Mouse (Mus musculus) thymus, adult 18-20 months (tissue): ENCODE measurements around the gene Dnajb4.
"Not testable (repeated sequence)": the region's sequence is repeated elsewhere in the genome, so short reads cannot be mapped to it uniquely, and the experiment has no call there.

Source experiments
- DNase-seq, 2 experiments: peaks; one replicate each; pipeline ENCODE4 v3.0.0; 2022; ENCODE audit warnings: mixed read lengths in 2 of 2

Dnajb4 gene

DNA sequence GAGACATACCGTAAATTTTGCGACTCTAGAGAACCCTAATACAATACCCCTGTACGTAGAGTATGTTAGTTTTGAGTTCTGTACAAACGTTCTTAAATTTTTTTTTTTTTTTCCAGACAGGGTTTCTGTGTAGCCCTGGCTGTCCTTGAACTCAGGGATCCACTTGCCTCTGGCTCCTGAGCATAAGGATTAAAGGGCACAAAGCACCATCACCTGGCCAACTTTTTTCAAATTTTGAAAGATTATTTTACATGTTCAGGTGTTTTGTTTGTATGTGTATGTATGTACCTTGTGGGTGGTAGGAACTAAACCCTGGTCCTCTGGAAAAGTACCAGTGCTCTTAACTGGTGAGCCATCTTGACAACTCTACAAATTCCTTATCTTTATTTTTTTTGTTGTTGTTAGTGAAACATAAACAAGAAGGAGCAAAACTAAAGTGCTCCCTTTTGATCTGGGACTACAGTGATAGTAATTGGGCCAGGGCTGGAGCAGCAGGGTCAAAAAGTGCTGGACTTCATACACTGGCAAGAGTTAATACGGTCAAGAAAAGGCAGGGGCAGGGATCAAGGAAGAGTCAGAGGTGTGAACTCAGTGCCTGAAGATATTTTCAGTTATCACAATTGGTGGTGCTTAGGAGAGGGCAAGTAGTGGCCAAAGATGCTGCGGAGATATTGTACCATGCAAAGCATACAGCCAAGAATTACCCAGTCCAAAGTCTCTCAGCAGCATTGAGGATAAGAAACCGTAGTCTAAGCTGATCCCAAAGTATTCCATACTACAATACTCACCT lies 1.8 kb downstream of the Dnajb4 start:
- DNase-seq, result no peak

GRCm38 (mm10) chr3:152207156-152207555 lies 2.9 kb downstream of the Dnajb4 start:
- no peak for DNase-seq

- peak in 1 of 2 experiments; percentile 44 for DNase-seq
These were observed 5.5 kb downstream of the Dnajb4 start for GRCm38 (mm10) chr3:152204577-152204976.

DNA sequence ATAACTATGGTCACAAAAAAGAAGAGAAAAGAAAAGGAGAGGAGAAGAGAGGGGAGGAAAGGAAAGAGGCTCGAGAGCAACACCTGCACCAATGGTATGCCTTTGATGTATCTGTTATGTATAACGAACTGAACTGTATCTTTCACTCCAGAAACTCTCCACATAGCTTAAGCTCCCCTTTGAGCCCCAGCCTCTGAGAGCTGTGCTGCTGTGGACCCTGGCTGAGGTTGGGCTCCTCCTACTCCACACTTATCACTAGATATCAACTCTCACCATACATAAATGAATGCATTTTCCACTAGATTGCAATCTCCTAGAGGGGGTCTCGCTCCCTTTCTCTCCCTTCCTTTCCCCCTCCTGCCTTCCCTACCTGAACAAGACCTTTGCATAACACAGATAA lies 6.1 kb downstream of the Dnajb4 start:
- DNase-seq, result peak; percentile 54 to 75

DNA sequence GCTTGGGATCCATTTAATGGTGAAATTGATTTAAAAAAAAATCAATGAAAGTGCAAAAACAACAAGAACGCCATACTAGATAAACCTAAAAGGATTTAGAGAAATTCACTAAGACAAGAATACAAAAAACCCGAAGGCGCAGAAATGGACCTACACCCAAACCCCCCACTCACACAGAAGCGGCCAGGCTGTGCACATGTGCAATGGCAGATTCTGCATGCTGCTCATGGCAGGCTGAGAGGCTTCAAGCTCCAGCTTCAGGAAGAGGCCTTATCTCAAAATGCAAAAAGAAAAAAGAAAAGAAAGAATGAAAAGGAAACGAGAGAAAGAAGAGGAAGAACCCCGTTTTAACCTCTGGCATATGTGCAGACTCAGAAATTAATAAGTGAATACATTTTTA lies 6.7 kb downstream of the Dnajb4 start:
- peak; percentile 13 to 31 for DNase-seq

DNA sequence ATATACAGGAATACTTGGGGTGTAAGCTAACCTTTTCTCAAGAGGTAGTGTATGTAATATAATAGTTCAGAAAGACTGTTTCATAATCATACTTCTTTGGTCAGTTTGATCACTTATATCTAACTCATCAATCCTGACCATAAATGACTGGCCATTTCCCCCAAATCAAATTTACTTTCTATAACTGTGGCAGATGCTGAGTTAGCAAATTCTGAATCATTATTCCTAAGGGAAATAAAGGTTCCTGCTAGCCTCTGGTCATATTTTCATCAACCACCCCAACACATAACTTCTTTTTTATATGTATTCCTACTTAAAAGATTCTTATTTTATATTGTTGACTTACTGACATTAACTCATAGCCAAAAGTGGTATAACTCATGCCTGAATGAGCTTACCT lies 7.2 kb downstream of the Dnajb4 start:
- no peak for DNase-seq

DNA sequence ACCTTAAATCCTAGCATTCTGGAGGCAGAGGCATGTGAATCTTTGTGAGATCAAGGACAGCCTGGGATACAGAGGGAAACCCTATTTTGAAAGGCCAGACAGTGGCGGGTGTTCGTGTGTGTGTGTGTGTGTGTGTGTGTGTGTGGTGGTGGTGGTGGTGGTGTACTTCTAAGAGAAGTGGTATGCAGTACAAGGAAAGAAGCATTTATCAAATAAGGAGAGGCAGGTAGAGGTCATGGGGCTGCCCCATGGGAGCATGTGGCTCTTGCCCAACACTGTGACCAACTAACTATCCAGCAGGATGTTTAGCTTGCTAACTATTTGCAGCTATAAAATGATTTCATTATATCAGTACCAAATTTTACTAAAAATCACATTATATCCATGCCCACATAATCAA lies 8.5 kb downstream of the Dnajb4 start:
- DNase-seq, result no peak

DNA sequence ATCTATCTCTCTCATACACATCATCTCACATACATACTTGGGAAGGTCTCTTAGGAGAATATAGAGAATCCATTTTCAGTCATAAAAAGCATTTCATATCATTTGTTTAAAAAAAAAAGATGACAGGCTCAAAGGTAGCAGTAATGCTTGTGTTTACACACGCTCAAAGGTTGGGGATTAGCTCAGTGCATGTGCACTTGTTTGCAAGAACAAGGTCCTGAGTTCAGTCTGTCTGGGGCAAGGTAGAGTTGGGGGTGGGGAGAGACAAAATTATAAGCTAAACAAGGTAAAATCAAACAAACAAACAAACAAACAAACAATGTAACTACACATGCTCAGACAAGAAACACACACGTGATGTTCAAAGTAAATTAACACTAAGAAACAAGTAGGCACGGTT lies 8.9 kb downstream of the Dnajb4 start:
- no peak for DNase-seq

DNA sequence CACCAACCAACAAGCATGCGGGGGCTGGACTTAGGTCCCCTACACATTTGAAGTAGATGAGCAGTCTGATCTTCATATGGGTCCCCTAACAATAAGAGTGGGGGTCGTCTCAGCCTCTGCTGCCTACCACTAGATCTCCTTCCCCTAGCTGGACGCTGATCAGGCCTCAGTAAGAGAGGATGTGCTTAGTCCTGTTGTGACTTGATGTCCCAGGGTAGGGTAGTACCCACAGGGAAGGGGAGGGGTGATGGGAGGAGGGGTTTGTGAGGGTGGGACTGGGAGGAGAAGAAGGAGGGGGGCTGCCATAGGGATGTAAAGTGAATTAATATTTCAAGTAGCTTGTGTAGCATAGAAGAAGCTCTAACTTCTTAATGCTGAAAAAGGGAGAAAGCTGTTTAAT lies 11.0 kb downstream of the Dnajb4 start:
- no peak for DNase-seq

GRCm38 (mm10) chr3:152197246-152197645 lies 12.9 kb downstream of the Dnajb4 start:
- DNase-seq, result not testable (repeated sequence)

DNA sequence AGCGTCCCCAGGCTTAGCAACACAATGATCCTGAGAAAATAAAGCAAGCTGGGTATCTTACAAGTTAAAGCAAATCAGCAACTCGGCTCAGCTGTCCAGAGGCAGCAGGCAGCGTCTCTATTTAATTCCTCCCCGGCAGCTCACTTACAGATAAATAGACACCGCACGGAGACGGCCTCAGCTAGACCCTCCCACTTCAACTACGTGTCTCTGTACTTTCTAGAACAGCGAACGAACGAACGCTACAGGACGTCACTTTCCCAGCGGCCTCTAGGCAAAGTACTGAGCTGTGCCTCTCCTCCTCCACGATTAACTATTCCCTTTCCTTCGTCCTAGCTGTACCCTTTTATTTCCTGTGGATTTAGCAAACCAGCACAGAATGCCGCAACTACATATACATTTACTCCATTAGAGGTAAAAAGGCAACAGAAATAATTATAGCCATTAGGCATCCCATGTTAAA lies 16.4 kb downstream of the Dnajb4 start:
- DNase-seq, result peak; percentile 74 to 86

DNA sequence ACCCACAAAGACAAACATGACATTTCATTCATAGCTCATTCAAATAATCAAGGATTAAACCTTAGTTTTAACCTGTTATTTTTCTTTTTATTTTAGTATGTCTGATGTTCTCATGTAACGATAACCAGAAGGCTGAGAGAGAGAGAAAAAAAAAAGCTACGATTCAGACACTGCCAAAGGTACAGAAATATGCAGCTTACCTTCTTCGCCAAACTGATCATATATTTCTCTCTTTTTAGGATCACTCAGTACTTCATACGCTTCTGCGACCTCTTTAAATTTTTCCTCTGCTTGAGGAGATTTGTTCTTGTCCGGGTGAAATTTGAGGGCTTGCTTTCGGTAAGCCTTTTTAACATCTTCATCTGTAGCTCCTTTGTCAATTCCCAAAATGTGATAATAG lies 16.9 kb downstream of the Dnajb4 start:
- DNase-seq, result no peak

- DNase-seq, result no peak
These were observed 17.7 kb downstream of the Dnajb4 start for GRCm38 (mm10) chr3:152192238-152192931.

GRCm38 (mm10) chr3:152191791-152192237 lies 18.3 kb downstream of the Dnajb4 start:
- DNase-seq, result no peak

- DNase-seq, result no peak
These were observed 19.2 kb downstream of the Dnajb4 start for GRCm38 (mm10) chr3:152190679-152191477.

DNA sequence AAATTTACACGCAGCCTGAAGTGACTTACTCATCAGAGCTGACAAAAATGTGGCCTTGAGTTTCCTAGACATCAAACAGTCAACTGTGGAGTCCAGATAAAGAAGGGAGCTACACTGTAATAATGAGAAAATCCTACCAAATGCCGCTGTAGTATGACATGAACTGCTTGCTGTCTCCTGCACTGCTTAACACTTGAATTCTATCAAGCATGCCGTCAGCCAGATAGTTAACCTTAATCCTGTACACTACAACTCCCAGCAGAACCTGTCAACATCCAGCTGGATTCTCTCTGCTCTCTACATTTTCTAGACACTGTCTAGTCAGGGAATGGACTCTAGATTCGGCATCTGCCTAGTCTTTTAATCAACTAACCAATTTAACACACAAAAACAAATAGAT lies 20.8 kb downstream of the Dnajb4 start:
- DNase-seq, result no peak

- DNase-seq, result no peak
These were observed 24.0 kb downstream of the Dnajb4 start for GRCm38 (mm10) chr3:152186106-152186505.

DNA sequence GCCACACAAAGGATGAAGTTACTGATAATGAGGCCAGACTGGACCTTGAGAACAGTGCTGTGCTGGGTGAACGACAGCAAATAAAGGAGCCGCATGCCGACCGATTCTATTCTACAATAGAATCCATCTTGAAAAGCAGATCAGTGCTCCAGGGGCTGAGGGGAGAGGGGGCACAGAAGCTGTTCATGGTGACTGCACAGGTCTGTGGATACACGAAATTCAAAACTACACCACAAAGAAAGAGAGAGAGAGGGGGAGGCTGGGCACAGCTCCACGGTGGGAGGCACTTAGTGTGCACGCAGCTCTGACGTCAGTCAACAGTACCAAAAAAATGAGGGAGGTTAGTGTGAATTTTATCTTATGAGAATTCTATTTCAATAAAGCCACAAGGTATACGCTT lies 26.6 kb downstream of the Dnajb4 start:
- DNase-seq, result no peak

- DNase-seq, result no peak
These were observed 29.5 kb downstream of the Dnajb4 start for GRCm38 (mm10) chr3:152180624-152181023.

GRCm38 (mm10) chr3:152179285-152179684 lies 30.8 kb downstream of the Dnajb4 start:
- DNase-seq, result no peak

DNA sequence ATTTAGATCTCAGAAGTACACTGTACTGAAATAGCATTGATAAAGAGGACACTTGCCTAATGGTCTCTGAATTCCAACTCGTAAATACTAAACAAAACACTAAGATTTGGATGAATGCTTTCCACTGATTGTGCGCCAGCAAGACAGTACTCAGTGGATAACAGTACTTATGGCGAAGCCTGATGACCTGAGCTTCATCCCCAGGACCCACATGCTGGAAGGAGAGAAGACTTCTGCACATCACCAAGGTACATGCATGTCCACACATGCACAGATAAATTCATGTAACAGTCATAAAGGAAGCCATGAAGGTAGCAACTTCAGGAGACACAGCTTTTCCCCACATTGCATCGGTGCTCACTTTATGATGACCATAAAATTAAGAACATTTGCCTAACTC lies 31.3 kb downstream of the Dnajb4 start:
- DNase-seq, result no peak

- DNase-seq, result no peak
These were observed 37.7 kb downstream of the Dnajb4 start for GRCm38 (mm10) chr3:152172322-152172935.

DNA sequence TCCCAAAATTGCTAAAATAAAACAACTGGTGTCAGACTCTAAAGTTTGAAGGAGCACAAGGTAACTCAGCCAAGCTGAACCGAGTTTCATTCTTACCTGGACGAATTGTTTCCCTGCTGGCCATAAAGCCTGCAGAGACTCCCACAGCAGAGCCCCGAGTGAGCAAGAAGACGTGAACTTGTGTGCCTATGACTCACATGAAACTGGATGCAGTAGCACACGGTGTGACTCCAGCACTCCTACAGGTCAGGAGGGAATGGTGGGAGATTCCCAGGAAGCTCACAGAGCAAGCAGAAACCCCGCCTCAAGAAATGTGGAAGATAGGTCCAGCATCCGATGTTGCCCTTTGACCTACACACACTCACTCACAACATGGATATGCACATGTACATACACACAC lies 38.2 kb downstream of the Dnajb4 start:
- no peak for DNase-seq
